Mouse (Mus musculus) brain, embryonic 14.5 days (tissue): ENCODE results near the gene Sh3bp1. TPM values are rescaled to one million over a fixed set of nuclear protein-coding genes. Genes with fewer than 3 reads are reported as not detected.

Experiments
- DNase-seq: peaks from one replicate; pipeline ENCODE4 v3.0.0-alpha.2; 2011; ENCODE audit warnings: low read depth
- CTCF ChIP-seq: fragments of 200-500 bp; IDR thresholded peaks from 2 replicates; pipeline ENCODE4 v1.5.1; 2012; ENCODE audit warnings: inconsistent platforms, mild to moderate bottlenecking, moderate library complexity, borderline replicate concordance; ENCODE audit not compliant: insufficient read depth, insufficient read length; ENCODE audit errors: extremely low read depth
- POLR2A ChIP-seq: fragments of 200-500 bp; IDR thresholded peaks from 2 replicates; pipeline ENCODE4 v1.6.1; 2012; ENCODE audit warnings: mild to moderate bottlenecking, inconsistent platforms, borderline replicate concordance; ENCODE audit not compliant: poor library complexity, insufficient read depth, insufficient read length, severe bottlenecking; ENCODE audit errors: extremely low read depth
- polyA plus RNA-seq: library from polyadenylated mRNA; depleted of rRNA; stranded (reverse); fragments of >200 nt; gene quantifications from 2 replicates; pipeline ENCODE4 v1.2.3, GENCODE M21; 2012

Gene Sh3bp1
- polyA plus RNA-seq, 1 experiment, result 14.3 TPM

DNA sequence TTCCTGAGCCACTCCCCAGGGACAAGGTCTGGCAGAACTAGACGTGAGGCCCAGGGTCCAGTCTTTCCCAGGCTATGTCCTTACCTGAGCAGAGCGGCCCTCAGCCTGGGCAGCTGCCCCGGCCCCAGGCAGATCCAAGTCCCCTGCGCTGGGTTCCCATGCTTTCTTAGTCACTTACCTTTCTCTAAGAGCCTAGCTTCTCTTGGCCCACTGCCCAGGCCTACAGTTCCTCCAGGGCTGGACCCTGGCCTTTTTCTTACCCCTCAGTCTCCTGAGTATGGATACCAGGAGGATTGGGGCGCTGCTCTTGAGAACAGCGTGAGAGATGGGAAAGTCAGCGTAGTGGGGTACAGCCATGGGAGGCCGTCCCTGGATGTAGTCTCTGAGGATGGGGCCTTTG, 19.1 kb upstream of the Sh3bp1 start:
- no peak for DNase-seq
- TF ChIP-seq POLR2A (no peak), CTCF (no peak)

DNA sequence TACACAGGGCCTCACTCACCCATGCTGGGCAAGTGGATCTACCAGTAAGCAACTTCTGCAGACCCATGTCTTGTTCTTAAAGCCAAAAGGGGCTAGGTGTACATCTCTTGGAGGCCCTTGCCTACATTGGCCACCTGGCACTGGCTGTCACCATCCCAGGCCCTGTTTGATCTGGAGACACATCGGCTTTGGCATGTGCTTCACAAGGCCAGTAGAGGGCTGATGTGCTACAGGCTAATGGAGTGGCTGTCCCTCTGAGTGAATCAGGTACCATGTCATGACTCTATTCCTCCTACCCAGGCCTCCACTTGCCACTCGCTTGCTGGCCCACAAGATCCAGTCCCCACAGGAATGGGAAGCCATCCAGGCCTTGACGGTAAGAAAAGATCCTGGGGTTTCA, 17.7 kb upstream of the Sh3bp1 start:
- DNase-seq, result no peak
- TF ChIP-seq CTCF, result no peak
- TF ChIP-seq POLR2A, result no peak

DNA sequence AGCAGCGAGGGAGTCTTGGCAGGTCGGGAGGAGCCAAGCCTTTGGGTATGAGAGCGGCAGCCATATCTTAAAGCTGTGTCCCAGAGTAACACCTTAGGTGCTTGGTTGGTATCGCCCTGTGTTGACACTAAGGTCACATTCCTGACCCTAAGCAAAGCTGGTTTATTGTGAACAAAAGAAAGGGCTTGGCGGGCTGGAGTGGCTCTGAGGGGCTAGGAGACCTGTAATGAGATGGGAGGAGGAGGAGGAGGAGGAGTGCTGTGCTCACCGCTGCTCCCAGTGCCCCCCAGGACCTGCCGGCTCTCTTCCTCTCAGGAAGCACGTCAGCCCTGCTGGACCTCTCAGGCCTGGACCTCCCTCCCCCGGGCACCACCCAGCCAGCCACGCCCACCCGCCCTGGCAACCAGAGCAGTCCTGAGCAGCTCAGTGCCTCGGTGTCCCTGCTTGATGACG, 10.1 kb upstream of the Sh3bp1 start:
- no peak for TF ChIP-seq POLR2A
- TF ChIP-seq CTCF, result no peak
- DNase-seq, result no peak

DNA sequence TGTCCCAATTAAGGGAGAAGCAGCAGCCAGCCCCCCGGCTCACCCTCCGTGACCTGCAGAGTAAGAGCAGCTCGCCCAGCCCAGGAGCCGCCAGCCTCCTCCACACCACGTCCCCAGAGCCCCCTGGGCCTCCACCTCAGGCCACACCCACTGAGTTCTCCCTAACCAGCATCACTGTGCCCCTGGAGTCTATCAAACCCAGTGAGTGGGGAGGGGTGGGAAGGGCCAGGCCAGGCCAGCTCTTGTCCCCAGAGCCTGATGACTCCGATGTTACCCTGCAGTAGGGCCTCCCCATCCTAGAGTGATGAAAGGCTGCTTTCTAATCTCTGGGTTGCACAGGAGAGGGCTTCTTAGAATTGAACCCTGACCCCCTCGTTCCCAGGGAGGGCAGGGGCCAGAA, 7.1 kb upstream of the Sh3bp1 start:
- no peak for DNase-seq
- TF ChIP-seq POLR2A, result no peak
- TF ChIP-seq CTCF, result no peak

DNA sequence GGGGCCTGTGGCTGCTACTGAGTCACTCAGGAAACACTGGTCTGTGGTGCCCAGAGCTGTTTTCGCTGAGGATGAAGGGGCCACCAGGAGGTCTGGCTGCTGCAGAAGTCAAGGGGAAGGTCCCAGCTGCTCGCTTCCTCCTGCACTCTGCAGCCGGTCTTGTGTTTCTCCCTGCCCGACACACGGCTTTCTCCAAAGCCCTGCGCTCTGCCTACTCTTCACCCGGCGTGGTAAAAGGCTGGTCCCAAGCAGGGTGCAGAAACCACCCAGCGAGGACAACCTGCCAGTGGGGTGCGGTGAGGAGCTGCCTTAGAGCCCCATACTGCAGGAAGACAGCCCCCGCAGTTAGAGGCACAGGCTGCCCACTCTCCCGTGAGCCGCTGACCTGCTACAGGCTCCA, 4.8 kb upstream of the Sh3bp1 start:
- TF ChIP-seq POLR2A (no peak), CTCF (no peak)
- no peak for DNase-seq

DNA sequence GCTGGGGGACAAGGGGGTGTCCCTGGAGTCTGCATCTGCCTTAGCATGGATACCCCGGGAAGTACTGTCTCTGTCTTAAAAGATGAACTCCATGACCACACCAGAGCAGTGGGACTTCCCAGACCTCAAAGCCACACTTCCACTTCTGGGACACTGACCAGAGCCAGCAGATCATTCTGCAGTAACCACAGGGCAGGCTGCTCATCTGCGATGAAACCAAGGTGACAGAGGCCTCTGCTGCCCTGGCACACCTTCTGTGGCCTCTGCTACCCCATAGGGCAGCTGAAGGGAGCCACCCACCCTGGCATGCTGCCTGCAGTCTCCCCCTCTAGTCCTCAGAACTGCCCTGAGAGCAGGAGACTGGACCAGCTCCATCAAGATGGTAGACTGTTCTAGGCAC, 3.8 kb upstream of the Sh3bp1 start:
- TF ChIP-seq CTCF, result no peak
- no peak for TF ChIP-seq POLR2A
- no peak for DNase-seq

DNA sequence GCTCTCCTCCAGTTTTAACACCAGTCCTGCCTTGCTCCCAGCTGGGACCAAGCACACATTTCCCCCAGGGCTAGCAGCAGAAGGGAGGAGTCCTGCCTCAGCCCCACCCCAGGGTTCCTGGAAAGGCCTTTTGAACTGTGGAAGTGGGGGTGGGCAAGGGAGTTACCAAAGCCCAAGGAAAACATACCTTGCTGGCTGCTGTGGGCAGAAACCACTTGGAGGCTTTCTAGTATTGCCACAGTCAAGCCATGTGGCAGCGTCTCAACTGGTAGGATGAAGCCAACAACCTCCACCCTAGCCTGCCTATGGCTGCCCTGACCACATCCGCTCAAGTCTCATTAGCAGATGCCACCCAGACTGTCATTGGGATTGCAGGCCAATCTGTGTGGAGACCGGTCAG, 3.4 kb upstream of the Sh3bp1 start:
- no peak for DNase-seq
- no peak for TF ChIP-seq POLR2A
- TF ChIP-seq CTCF, result no peak

DNA sequence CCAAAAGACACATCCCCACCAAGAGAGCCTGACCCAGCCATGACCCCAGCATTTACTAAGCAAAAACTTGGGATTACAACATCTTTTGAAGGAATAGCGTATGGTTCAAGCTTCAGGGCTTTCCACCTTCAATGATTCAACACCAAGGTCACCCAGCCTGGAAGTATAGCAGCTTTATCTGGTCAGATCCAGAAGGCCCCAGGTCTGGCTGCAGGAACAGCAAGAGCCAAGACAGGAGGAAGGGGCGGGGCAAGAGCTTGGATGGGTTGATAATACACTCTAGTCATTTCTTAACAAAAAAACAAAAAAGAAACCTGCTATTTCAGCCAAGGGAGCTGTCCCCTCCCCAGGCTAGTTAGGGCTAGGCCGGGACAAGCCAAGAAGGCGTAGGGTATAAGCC, 2.1 kb upstream of the Sh3bp1 start:
- no peak for DNase-seq
- no peak for TF ChIP-seq POLR2A
- TF ChIP-seq CTCF, result no peak

DNA sequence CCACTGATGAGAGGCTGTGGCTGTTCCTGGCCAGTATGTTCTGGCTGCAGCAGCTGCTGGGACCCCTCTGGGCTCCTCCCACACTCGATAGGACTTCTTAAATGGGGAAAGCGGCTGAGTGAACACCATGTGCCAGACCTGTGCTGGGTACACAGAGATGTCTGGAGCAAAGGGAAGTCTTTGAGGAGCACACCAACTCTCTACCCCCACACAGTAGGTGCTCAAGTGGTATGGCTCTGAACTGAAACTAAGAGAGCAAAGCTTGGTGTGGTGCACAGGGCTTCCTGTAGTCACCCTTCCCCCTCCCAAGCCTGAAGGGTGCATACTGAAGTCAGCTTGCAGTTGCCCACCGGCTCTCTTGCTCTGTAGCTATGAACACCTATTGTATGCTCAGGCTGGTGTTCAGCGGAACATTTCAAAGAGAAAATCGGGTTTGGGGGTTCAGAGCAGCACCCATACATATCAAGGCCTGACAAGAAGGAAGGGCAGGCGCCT, 1.0 kb upstream of the Sh3bp1 start:
- no peak for DNase-seq
- TF ChIP-seq CTCF, result no peak
- TF ChIP-seq POLR2A, result no peak

DNA sequence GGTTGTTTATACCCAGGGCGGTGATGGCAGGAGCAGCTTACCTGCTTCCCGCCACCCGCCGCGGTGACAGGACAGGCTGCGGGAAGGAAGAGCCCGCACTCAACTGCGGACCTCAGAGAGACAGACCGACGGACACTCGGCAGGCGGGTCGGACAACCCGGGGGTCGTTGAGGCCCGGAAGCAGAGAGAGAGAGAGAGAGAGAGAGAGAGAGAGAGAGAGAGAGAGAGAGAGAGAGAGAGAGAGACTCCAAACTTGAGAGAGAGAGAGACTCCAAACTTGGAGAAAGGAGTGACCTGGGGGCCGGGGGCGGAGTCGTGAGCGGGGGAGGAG, 194 bp upstream of the Sh3bp1 start, which contains the start of gene Gm49510:
TSS of gene Gm49510 (plus strand) at position 259 of the 331 bp plus-strand sequence.
- TF ChIP-seq CTCF, result no peak
- TF ChIP-seq POLR2A, result no peak

DNA sequence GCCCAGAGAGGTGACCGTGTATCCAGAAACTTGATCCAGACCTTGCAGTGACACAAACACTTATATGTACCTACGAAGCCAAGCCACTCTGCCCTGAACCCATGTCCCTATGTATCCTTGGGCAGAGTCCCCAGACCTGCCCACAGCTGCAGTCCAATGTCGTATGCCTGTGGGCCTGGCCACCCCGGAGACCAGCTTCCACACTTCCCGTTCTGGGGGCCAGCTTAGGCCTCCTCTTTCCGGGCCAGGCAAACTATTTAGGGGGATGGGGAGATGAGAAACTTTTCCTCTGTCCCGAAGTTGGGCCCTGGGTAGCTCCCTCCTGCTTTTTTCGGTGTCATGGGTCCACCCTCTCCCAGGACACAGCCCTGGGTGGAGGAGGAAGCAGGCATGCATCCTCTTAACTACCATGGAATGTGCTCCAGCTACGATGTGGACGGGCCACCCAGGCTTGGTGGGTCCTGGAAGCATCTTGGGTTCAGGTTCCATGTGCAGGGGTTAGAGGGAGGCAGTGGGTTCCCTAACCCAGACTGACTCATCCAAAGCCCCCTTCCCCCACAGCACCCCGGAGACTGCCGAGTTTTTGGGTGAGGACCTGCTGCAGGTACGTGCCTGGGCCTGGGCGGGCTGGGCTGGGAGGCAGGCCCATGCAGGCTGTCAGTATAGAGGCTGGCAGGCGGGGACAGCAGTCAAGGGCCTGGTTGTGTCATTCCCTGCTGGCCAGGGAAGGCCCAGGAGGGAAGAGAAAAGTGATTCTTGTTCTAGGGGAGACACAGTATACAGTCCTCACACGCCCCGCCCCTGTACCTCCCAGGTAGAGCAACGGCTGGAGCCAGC, 1.2 kb downstream of the Sh3bp1 start:
- no peak for DNase-seq
- TF ChIP-seq CTCF (no peak), POLR2A (no peak)

More for the DNA sequence above, 194 bp upstream of the Sh3bp1 start, which contains the start of gene Gm49510:
- no peak for DNase-seq

DNA sequence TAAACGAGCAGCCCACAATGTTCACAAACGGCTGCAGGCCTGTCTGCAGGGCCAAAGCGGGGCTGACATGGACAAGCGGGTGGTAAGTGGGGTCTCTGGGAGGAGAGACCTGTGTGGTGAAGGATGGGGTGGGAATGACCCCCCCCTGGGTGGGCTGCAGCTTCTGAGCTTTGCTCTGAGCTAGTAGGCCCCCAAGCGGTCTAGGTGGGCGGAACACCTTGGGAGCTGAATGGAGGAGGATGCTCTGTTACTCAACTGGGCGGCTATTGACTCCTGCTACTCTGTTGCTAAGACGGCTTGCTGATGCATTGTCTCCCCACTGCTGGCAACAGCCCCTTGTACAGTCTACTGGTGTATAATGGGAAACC, 1.8 kb downstream of the Sh3bp1 start:
- no peak for DNase-seq

More for the DNA sequence above, 1.8 kb downstream of the Sh3bp1 start:
- no peak for TF ChIP-seq POLR2A
